Mouse (Mus musculus): Measurements from ENCODE around the gene Arid3c.
"Not testable (repeated sequence)": the region's sequence is repeated elsewhere in the genome, so short reads cannot be mapped to it uniquely, and the experiment has no call there.

DNA sequence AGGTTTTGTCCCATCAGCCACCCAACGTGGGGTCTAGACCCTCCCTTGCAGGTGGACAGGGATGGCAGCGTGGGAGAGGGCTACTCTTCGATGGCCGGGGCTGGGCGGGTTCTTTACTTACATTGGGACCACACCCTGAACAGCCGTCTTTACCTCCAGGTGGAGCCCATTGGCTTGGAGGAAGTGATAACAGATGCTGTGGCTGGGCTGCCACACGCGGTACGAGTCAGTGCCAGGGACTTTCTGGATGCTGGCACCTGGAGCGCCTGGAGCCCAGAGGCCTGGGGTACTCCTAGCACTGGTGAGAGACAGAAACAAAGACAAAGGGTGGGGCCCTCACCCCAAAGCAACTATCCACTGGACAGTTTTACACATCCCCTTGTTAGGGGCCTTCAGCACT, 36.4 kb upstream of the Arid3c start:
- not testable (repeated sequence) for TF ChIP-seq GATA1 (IDR thresholded peaks at IDR 0.05; ENCODE audit: borderline replicate concordance, low read length); FLI1 (IDR thresholded peaks at IDR 0.05; ENCODE audit: low read length)
